Mouse (Mus musculus): ENCODE data around the gene Mtmr1.
"Not testable (repeated sequence)": the region's sequence is repeated elsewhere in the genome, so short reads cannot be mapped to it uniquely, and the experiment has no call there.

Gene Mtmr1

GRCm38 (mm10) chrX:71364554-71364991 lies at the start of gene Mtmr1:
Gene Mtmr1 (plus strand): TSS chrX:71364760.
- peak; percentile 44 for DNase-seq (ENCODE audit: low spot score)

DNA sequence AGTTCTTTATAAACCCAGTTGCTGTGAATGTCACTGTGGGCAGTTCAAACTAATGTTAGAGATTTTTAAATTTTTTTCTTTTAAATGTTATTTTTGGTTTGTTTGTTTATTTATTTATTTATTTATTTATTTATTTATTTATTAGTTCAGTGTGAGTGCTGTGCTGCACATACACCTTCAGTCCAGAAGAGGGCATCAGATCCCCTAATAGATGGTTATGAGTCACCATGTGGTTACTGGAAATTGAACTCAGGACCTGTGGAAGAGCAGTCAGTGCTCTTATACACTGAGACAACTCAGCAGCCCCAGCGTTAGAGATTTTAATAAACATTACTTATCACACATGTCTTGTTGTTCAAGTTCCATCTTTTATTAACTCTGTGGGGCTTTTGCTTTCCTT lies 12.5 kb upstream of the Mtmr1 start:
- no peak for DNase-seq (ENCODE audit: low spot score)

GRCm38 (mm10) chrX:71355331-71355730 lies 9.2 kb upstream of the Mtmr1 start:
- no peak for DNase-seq (ENCODE audit: low spot score)

DNA sequence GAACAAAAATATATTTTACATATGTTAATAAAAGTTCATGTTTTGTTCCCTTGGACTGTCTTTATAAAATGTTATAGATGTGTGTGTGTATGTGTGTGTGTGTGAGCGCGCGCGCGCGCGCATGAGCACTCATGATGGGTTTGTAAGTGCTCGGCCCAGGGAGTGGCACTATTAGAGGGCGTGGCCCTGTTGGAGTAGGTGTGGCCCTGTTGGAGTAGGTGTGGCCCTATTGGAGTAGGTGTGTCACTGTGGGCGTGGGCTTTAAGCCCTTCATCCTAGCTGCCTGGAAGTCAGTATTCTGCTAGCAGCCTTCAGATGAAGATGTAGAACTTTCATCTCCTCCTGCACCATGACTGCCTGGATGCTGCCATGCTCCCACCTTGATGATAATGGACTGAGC lies 2.8 kb upstream of the Mtmr1 start:
- DNase-seq (ENCODE audit: low spot score): not testable (repeated sequence)

DNA sequence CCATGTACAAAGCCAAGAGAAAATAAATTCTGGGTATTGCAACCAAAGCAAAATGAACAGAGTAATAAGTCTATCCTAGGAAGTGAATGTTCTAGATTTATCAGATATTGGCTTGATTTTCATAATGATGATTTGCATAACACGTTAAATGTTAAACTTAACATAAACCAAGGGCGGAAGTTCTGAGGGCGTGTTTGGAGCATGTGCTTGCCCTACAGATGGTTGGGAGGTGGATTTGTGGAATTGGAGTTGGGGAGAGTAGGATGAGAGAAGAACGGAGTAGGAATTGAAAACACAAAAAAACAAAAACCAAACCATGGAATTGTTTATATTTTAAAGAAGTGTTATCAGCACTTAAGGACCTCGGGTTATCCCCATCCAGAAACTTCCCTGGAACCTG lies 498 bp upstream of the Mtmr1 start:
- no peak for DNase-seq (ENCODE audit: low spot score)

- peak; percentile 7 for DNase-seq (ENCODE audit: low spot score)
Measured at GRCm38 (mm10) chrX:71365011-71365410, 451 bp downstream of the Mtmr1 start.

DNA sequence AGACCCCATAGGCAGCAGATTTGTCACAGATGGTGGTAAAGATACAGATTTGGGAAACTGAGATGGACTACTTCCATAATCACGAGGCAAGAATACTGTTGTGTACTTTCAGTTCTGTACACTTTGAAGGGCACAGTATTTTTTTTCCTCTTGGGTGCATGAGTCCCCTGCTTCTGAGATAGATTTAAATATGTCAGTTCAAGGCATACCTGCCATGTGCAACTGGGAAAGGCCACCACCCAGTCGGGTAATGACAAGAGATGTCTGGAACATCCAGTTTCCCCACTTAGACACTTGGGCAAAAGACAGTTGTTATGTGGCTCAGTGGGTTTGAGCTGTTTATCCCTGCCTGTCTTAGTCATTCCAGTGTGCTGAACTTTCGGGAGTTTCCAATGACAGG lies 950 bp downstream of the Mtmr1 start:
- no peak for DNase-seq (ENCODE audit: low spot score)

GRCm38 (mm10) chrX:71366973-71367372 lies 2.4 kb downstream of the Mtmr1 start:
- no peak for DNase-seq (ENCODE audit: low spot score)

DNA sequence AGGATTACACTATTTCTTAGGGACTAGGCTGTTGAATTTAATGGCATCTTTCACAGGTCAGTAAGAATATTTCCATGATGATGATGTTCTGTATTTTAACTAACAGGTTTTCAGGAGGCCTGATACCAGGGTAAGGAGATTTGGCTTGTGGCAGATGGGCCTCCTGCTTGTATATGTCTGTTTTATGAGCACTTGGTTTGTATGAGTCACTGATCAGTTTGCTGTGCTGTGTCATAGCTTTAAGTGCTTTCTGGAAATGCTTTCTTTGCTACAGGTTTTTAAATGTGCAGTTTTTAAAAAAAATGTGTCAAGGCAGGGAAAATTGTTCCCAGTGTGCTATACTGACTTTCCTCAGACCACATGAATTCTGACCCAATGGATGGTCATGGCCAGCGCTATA lies 12.2 kb downstream of the Mtmr1 start:
- DNase-seq (ENCODE audit: low spot score): no peak

DNA sequence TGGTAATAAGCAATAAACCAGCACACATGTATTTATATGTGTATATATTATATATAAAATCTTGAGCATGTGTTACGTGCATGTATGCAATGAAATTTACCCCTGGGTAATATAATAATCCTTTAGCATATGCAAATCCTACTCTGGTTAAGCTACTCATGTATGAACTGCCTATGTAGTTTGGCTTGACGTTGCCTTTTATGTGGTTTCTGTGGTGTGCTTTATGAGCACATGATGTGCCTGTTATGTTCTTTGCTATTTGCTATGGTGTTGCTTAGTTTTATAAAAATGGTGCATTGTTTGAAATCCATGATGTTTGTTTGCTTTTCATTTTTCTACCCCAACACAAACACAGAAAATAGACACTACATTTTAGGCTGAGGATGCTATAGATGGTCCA lies 13.9 kb downstream of the Mtmr1 start:
- no peak for DNase-seq (ENCODE audit: low spot score)

DNA sequence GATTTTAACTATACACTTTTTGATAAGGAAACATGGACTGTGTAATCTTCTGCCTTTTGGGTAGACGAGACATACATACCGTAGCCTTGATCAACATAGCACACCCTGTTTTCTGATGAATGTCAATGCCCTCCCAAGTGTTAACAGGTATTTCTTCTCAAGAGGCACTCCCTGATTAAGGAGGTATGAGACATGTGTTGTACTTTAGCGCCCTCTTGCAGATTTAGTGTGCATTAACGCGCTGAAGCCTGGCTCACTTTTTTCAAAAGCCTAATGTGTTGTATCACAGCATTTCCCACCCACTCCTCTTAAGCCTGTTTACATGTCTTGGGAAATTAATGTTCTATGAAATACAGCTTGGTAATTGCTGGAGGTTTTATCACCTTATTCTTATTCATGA lies 17.0 kb downstream of the Mtmr1 start:
- DNase-seq (ENCODE audit: low spot score): no peak

DNA sequence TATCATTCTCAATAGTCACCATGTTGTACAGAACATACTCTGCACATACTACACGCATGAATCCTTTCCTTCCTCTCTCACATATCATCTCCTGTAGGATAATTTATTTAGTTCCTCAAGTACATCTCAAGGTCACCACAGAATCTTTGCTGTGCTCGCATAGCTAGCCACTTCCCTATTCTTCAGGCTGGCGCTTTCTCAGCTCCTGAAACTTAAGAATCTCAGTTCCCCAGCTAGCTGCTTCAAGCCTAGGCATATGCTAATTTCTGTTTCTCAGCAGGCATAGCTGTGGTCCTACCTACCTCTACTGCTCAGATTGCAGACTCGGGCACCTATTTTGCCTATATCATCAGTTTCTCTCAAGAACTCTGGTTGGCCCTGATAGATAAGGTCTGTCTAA lies 31.8 kb downstream of the Mtmr1 start:
- no peak for DNase-seq (ENCODE audit: low spot score)

DNA sequence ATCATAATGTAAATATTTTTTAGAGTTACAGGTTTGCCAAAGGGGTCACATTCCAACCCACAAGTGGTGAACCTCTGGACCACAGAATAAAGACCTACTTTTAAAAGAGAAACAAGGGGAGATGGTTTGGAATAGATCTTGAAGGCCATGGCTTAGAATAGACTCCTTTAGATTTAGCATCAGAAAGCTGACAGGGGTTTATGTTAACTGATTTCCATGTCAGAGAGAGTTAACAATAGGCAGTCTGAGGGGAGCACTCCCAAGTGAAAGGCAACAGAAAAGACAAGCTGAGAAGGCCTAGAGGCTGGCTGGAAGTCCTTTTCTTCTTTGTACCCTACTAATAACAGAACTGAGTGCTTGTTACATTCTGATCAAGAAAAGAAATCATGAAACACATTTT lies 41.7 kb downstream of the Mtmr1 start:
- no peak for DNase-seq (ENCODE audit: low spot score)

DNA sequence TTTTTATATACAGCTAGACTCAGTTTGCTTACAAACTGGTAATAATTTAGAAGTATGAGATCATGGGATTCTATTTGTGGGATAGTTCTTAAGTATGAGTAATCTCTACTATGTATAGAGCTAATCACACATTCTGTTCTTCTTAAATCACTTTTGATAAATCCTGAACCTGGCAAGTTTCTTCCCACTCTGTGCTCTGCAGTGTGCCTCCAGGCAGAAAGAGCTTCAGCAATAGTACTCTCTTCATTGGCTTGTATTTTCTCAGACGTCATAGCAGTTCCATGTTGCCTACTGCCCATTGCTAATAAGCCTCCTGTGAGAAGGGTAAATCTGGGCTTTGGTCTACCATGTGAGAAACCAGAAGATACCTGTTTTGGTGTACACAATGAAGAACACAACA lies 43.8 kb downstream of the Mtmr1 start:
- DNase-seq (ENCODE audit: low spot score): no peak

DNA sequence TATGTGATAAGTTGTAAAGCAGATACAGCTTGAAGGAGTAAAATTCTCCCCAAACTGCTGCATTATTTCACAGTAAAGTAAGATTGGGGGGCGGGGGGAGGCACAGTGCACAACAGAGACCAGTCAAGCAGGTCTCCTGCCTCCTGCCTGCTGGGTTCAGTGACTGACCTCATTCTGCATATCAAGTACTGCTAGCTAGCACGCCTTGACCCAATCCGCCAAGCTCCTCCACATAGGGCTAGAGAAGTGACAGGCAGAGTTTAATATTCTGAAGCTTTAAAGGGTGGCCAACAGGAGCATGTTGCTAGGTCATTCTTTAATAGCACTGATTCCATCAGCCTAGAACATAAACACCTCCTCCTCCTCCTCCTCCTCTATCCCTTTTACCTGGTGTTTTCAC lies 48.2 kb downstream of the Mtmr1 start:
- DNase-seq (ENCODE audit: low spot score): no peak

- DNase-seq (ENCODE audit: low spot score): no peak
Measured at GRCm38 (mm10) chrX:71413616-71414015, 49.1 kb downstream of the Mtmr1 start.

GRCm38 (mm10) chrX:71424852-71425251 lies 60.3 kb downstream of the Mtmr1 start:
- DNase-seq (ENCODE audit: low spot score): no peak

GRCm38 (mm10) chrX:71425746-71426519 lies 61.4 kb downstream of the Mtmr1 start:
- peak; percentile 67 for DNase-seq (ENCODE audit: low spot score)

GRCm38 (mm10) chrX:71427491-71427890 lies 62.9 kb downstream of the Mtmr1 start:
- DNase-seq (ENCODE audit: low spot score): no peak

DNA sequence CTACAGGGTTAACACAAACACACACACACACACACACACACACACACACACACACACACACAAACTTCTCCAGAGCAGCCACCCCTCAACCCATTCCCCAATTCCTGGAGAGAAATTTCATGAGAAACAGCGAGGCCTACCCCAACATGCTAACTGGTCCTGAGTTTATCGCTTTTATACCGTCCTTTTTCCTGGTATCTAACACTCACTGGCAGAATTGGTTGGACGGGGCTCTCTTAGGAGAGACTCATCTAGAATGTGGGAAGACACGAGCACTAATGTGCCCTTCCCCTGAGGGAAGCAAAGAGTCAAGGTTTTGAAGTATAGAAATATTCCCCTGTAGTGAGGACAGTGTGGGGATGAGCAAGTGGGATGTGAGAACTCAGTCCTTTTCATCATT lies 66.3 kb downstream of the Mtmr1 start:
- no peak for DNase-seq (ENCODE audit: low spot score)

DNA sequence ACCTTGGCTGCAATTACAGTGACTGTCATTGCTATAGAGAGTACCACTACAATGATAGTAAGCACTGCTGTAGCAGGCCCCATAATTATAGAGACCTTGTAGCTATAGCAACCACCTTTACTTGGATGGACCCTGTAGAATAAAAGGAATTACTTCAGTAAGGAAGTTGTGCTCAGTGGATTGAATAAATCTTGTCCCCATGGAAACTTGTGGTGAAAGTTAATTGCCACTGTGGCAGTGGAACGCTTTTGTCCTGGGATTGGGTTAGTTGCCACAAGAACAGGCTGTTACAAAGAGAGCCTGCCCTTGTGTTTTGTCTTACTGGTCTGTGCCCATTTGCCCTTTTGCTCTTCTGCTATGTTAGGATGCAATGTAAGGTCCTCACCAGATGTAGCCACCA lies 69.9 kb downstream of the Mtmr1 start:
- no peak for DNase-seq (ENCODE audit: low spot score)

DNA sequence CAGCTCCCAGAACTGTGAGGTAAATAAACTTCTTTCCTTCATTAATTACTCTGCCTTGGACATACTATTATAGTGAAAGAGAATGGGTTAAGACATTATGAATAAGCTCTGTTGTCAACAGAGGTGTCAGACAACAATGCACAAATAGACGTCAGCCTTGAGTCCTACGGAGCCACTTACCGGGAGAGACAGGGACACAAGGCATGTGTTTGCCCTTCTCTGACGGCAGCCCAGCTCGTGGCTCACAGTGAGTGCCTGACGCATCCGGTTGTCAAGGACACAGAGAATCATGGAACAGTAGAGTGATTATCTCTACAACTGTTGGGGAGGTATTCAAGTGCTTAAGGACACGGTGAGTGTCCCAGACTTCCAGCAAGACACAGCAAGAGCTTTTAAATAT lies 70.3 kb downstream of the Mtmr1 start:
- no peak for DNase-seq (ENCODE audit: low spot score)

- no peak for DNase-seq (ENCODE audit: low spot score)
Measured at GRCm38 (mm10) chrX:71435542-71435941, 71.0 kb downstream of the Mtmr1 start.

DNA sequence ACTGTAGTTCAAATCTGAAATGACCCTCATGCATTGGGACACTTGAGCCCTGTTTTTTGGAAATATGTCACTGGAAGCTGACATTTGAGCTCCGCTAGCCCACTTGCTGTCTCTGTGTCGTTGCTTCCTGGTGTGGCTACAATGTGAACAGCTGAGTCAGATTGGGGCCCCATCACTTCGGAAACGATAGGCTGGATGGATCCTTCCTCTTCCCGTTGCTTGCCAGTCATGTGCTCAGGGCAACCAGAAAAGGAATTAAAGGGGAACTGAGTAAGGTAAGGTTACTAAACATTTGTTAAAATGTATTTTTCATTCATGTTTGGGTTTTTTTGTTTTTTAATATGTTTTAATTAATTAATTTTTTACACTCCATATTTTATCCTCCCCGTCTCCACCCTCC lies 74.9 kb downstream of the Mtmr1 start:
- DNase-seq (ENCODE audit: low spot score): no peak
